Mouse (Mus musculus) midbrain, embryonic 10.5 days (tissue): ENCODE results near the gene Pdzrn4. TPM values are rescaled to one million over a fixed set of nuclear protein-coding genes. Genes with fewer than 3 reads are reported as not detected.

Source experiments
- DNase-seq: peaks from one replicate; pipeline ENCODE4 v3.0.0-alpha.2; 2017; ENCODE audit warnings: low spot score
- H3K27ac ChIP-seq: fragments of 300-500 bp; sonication (generic); replicated peaks from 2 replicates; pipeline ENCODE4 v1.5.1; 2016; ENCODE audit warnings: mild to moderate bottlenecking
- H3K27me3 ChIP-seq: fragments of 300-500 bp; sonication (generic); 2 replicates; pipeline ENCODE4 v1.6.1; 2016; ENCODE audit warnings: low read depth, mild to moderate bottlenecking; ENCODE audit not compliant: poor library complexity, severe bottlenecking
- H3K36me3 ChIP-seq: fragments of 300-500 bp; sonication (generic); 2 replicates; pipeline ENCODE4 v1.6.1; 2016; ENCODE audit warnings: mild to moderate bottlenecking, moderate library complexity
- H3K4me1 ChIP-seq: fragments of 300-500 bp; sonication (generic); 2 replicates; pipeline ENCODE4 v1.6.1; 2016
- H3K4me3 ChIP-seq: fragments of 300-500 bp; sonication (generic); 2 replicates; pipeline ENCODE4 v1.5.1; 2016; ENCODE audit warnings: mild to moderate bottlenecking, moderate library complexity
- H3K9me3 ChIP-seq: fragments of 300-500 bp; sonication (generic); replicated peaks from 2 replicates; pipeline ENCODE4 v1.6.1; 2016; ENCODE audit warnings: mild to moderate bottlenecking
- whole genome bisulfite sequencing: fragments of 180-500 bp; shearing (Covaris S2); methylation state at CpG from one replicate; pipeline ENCODE4 v1.1.7; 2016; 5-methylcytosine and 5-hydroxymethylcytosine counted together
- polyA plus RNA-seq: library from polyadenylated mRNA; unstranded; fragments of >200 nt; fragmentation: Nextera tagmentation; extraction: Ambion mirVana; gene quantifications from 2 replicates; pipeline ENCODE4 v1.2.1, GENCODE M21; 2016

Pdzrn4 gene
- polyA plus RNA-seq, 1 experiment from 2014 or later, result 6.3 TPM

GRCm38 (mm10) chr15:92794275-92794674 is 397.6 kb downstream of the Pdzrn4 start:
- no peak overlapping the region for H3K4me3 ChIP-seq
- WGBS, result 91% methylated on average over 3 of the region's 3 CpGs
- DNase-seq, result no peak
- H3K4me1 ChIP-seq, result no peaks in the 10 kb centered on the region
- H3K36me3 ChIP-seq, result no peaks in the 10 kb centered on the region
- H3K9me3 ChIP-seq, result no peaks in the 10 kb centered on the region
- no peaks in the 10 kb centered on the region for H3K27me3 ChIP-seq
- no peak overlapping the region for H3K27ac ChIP-seq

DNA sequence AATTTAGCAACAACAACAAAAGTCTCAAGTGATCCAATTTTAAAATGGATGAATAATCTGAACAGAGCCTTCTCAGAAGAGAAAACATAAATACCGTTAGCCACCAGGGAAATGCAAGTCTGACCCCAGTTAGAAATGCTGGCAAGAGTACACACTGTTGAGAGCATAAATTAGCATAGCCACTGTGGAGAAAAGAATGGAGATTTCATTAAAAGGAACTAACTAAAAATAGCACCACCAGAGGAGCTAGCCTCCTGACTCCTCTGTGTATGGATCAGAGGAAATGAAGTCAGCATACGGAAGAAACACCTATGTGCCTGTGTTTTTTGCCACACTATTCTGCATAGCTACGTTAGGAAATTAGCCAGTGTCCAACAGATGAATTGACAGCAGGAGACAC is 409.3 kb downstream of the Pdzrn4 start:
- Histone ChIP-seq H3K4me3 (no peak overlapping the region), H3K4me1 (peaks cover 24% of the 10 kb centered on the region), H3K27ac (no peak overlapping the region), H3K27me3 (no peaks in the 10 kb centered on the region), H3K9me3 (no peaks in the 10 kb centered on the region), H3K36me3 (no peaks in the 10 kb centered on the region)
- no peak for DNase-seq
- 83% methylated on average over 3 of the region's 3 CpGs for WGBS

GRCm38 (mm10) chr15:92806352-92806751 is 409.7 kb downstream of the Pdzrn4 start:
- WGBS, result 82% methylated on average over 1 of the region's 1 CpGs
- no peaks in the 10 kb centered on the region for H3K27me3 ChIP-seq
- no peak overlapping the region for H3K4me3 ChIP-seq
- no peak overlapping the region for H3K27ac ChIP-seq
- H3K9me3 ChIP-seq, result no peaks in the 10 kb centered on the region
- H3K4me1 ChIP-seq, result peaks cover 24% of the 10 kb centered on the region
- no peaks in the 10 kb centered on the region for H3K36me3 ChIP-seq
- no peak for DNase-seq
